Mouse (Mus musculus): ENCODE measurements at regions not wholly inside any gene's neighbourhood (a gene's known extent, or its start where the extent isn't known, plus 50 kb on each side); places are given as distances from the start of the nearest gene placed in this dataset.
A peak's percentile ranks its signal among the peaks of the same experiment; 100 is the strongest.

DNA sequence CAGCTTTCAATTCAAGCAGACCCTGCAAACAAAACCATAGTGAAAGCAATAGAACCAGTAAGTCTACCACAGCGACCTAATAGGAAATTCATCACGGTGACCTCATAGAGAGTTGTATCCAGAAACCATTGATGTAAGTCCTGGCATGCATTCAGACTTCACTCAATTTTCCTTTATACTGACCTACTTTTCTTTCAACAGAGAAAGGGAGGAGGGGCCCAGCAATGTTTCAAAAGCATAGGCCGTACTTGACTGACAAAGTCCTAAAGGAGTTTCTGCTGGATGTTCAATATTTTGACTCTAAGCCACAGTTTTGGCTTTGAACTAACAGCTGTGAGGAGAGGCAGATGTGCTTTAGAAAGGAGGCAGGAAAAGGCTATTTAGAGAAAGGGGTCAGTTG is 88.4 kb downstream of the AI593442 start:
- no peak for DNase-seq (ENCODE audit: low read depth, low spot score)

DNA sequence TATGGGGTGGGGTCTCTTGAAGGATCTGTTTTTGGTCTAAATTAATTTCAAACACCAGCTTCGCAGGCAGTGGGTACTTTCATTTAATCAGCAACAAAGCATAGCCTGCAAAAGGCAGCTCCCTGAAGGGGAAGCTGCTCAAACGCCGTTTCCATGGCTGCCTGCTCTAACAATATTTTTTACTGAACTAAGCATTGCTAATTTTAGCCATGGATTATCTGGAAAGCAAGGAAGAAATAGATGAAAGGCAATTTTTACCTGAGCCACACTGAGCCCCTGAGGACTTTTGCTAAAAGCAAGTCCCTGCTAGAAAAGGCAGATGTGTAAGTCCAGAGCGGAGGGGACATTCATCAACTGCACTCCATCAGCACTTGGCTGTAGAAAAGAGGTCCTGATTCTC is 105.5 kb downstream of the AI593442 start:
- DNase-seq (ENCODE audit: low read depth, low spot score) = no peak

DNA sequence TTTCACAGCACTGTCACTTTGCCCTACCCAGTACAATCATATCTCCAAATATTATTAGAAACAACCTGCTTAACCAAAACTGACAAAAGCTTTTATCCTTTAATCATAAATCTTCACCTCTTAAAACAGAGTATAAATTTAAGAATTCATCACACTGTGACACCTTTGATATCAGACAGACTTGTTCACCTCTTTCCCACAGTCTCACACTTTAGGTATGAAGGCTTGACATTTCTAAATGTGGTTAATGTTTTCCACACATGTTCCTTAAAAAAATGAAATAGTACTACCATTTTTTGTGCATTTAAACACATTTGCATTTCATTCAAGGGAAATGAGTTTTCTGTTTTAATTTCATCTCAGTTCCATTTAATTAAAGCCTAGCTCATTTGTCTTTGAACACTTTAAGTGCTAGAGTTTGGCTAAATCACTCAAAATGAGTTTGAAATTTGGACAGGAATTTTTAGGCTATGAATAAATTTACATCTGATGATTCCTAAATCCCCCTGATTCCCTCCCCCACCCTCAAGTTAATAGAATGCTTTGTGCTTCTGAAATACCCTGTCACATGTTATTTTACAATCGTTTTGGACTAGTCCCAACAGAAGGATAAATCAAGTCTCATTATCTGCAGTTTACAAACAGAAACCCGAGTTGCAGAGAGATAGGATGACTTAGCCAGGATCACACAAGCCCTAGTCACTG is 127.9 kb downstream of the AI593442 start:
- DNase-seq (ENCODE audit: low read depth, low spot score) = no peak

DNA sequence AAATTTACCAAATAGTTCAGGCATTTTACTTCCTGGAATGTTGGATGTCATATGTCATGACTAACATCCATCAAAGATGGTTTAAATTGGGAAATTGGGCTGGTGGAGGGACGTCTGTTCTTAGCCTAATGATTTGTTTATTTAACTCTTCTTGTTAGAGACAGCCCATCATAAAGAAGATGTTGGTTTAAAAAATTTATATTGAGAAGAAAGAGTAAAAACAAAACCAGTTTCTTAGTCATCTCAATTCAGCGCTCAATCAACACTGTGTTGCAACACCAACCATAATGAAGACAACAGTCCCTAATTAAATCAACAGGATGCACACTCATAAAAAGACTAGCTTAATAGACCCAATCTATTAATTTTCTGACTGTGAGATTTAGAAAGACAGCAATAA is 133.5 kb downstream of the AI593442 start:
- no peak for DNase-seq (ENCODE audit: low read depth, low spot score)

DNA sequence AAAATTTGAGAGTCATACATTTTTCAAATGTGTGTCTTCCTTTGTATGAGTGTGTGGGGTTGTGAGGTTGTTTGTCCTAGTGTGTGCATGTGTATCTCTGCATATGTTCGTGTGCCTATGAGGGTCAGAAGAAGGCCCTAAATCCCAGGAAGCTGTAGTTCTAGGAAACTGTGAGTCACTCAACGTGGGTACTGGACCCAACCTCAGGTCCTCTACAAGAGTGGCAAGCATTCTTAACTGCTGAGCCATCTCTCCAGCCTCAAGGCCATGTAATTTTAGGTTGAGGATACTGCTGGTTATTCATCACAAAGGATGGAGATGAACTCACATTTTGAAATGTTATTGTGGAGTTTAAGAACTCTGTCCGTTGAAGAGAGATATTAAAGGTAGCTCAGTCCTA is 140.5 kb downstream of the AI593442 start:
- no peak for DNase-seq (ENCODE audit: low read depth, low spot score)

DNA sequence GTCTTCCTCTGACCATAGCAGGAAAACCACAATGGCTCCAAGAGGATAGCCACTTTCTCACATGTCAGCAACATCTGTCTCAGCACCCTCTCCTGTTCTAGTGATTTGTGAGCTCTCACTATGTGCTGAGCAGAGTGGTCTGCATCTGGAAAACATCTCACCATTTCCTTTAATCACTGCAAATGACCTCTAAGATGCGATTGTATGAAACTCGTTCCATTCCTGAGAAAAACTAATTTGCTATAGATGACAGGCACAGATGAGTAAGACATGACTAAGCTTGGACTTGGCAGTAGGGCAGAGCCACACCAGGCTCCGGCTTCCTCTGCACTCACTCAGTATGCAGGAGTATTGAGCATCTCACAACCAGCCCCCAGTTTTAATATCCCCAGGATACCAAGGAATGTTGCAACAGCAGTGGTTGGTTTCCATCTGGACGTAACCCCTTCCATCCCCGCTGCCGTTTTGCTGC is 150.1 kb downstream of the AI593442 start:
- DNase-seq (ENCODE audit: low read depth, low spot score) = no peak

DNA sequence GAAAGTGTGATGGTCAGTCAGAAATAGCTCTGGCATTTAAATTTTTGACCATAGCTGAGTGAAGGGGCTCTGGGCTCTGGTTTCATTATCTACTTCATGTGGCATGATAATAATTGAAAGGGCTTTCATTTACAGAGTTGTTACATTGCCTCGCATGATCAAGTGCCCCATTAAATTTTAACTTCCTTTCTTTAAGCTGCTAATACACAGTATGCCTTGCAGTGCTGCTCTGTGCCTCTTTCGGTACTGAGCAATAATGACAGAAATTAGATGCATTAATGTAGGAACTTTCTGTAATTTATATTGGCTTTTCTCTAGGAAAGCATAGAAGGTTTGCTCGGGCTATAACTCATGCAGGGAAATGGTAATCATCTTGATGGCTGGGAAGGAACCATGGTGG is 179.1 kb downstream of the AI593442 start:
- no peak for DNase-seq (ENCODE audit: low read depth, low spot score)

DNA sequence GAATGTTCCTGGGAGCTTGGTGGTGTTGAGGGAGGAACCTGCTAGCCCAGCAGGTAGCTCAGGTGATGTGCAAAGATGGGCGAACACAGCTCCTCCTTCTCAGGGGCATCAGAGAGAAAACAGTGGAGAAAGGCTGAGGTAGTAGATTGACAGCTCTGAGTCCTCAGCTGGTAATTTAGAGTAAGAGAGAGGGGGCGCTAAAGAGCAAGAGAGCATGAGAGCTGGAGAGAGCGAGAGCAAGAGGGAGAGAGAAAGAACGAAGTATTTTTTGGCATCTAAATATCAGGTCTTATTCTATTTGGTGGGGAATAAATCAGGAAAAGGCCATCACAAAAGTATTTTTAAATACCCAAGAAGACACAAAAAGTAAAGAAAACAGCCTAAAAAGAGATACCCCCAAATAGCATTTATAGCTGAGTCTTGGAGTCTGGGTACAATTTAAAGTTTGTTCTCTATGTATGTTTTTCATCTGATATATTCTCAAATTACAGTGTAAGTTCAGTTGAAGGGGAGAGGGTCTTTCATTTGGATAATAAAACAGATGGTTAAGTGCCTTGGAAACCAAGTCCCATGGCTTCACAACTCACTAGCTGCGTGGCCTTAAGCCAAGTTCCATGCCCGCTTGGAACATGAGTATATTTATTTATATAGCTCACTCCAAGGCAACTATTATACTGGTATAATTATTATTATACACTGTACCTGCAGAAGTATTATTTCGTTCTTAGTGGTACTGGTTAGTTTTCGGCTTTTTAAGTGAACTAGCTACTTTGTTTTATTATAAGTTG is 183.9 kb downstream of the AI593442 start:
- peak; percentile 45 for DNase-seq (ENCODE audit: low read depth, low spot score)

DNA sequence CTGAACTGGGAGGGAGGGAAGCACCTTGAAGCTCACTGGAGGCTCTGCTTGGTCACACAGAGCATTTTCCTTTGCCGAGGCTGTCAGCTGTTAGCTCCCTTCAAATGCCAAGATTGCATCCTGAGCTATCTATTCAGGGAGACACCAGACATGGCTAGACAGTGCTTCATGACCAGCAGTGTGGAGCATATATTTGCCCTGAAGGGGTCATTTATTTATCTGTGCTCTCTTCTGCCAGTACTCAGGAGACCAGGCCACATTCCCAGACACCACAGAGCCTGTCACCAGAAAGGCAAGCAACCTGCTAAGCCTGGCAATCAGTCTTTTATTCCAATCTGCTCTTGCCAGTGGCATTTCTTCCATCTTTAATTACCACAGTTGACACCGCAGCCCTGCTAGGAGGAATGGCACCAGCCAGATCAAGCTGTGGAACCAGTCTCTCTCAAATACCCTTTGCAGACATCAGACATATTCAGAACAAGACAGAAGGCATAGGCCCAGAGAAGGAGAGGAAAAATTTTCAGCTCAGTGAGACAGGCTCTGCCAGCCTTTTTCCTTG is 186.6 kb downstream of the AI593442 start:
- no peak for DNase-seq (ENCODE audit: low read depth, low spot score)

DNA sequence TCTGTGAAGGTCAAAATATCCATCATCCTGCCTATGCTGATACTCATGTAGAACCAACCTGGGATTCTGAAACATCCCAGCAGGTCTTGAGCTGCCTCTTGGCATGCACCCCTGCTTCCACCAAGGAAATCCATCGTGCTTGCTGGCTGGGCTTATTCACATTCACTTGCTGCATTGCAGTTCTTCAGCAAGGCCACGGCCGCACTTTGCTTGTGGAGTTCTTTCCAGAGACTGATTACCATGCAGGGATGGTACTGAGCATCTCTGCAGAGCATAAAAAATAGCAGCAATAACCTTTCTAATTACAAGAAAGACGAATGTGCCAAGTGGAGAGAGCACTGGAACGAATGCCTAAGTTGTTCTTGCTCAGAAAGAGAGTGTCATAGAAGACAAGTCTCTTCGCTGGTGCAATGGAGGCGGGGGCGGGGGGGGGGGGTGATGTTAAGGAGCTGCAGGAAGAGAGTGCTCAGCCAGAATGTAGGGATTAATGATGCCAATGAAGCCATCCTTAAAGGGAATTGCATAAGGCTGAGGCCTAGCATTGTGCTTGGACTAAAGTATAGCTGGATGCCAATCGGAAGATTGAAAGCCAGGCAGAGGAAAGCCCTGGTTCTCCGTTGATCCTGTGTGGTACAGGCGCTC is 205.9 kb downstream of the AI593442 start:
- DNase-seq (ENCODE audit: low read depth, low spot score) = no peak

DNA sequence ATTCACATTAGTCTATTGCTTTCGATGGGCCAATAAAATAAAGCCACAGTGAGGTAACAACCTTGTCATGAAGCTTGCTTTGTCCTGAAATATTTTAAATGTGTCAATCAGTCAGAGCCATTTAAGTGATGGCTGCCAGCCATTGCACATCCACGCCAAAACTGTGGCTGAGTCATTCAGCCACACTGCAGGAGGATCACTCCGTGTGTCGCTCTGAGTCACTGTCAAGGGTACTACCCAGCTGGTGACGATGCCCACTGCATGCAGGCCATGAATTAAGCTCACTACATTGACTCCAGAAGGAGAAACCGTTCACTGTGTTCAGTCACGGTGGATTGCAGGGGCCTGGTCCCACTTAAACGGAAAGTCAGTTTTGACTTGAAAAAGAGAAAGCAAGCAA is 206.7 kb downstream of the AI593442 start:
- DNase-seq (ENCODE audit: low read depth, low spot score) = no peak

DNA sequence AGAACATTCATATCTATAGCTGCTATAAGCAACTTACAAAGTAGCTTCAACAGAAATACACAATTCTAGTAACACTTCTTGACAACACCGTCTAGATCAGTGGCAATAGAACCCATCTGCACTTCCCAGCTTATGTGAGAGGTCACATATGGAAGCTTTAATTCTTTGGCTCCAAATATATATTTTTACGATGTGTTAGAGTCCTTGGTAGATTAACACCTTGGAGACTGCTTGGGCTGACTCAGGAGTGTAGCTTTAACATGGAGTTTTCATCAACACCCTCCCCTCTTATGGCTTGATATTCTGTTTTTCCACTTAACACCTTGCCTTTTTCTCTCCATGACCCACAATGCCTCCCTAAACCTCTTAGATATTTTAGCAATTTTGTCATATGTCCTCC is 221.1 kb downstream of the AI593442 start:
- no peak for DNase-seq (ENCODE audit: low read depth, low spot score)

DNA sequence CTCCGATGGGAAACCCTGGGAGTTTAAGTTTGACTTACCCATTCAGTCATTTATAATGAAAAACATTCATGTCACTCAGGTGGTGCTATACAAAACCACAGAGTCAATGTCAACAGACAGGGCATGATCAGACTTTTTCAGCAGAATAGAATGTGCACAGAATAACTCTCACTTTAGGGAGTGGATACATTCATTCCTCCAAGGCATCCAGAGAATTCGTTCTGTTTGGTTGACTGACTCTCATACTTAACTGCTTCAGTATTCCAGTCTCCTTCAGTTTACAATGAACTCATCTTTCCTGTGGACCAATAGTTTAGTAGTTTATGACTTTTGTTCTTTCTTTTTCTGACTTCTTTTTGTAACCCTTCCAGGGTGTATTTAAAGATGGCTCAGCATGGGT is 225.1 kb downstream of the AI593442 start:
- DNase-seq (ENCODE audit: low read depth, low spot score) = no peak

DNA sequence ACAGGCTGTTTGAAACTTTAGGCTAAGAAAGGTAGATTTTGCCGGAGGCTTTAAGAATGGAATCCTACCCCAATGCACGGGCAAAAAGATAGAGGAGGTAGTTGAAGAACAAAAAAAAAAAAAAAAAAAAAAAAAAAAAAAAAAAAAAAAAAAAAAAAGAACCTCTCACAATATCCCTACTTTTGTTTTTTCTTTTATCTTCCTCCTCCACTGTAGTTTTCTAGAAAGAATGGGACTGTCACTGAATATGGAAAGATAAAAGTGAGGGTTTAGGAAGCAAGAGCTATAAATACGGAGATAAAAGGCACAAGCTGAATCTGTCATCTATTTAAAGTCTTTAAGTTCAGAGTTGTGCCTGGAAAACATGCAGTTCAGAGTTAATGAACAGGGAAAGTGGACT is 227.8 kb downstream of the AI593442 start:
- DNase-seq (ENCODE audit: low read depth, low spot score) = no peak

DNA sequence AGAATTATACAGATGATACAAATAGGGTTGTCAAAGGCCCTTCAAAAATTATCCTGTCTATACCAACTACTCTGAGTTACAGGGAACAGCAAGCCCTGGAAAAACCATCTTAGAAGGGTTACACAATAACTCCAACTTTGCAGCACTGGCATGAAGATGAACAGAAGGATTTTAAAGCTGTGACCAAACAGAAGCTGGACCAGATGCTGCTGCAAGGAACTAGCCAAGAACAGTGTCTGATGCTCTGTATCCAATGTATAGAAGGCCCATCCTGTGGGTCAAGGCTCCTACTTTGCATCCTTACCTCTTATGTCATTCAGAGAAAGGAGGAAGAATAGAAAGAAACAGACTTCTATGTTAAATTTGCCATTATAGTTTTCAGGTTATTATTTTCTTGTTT is 231.3 kb downstream of the AI593442 start:
- DNase-seq (ENCODE audit: low read depth, low spot score) = no peak

DNA sequence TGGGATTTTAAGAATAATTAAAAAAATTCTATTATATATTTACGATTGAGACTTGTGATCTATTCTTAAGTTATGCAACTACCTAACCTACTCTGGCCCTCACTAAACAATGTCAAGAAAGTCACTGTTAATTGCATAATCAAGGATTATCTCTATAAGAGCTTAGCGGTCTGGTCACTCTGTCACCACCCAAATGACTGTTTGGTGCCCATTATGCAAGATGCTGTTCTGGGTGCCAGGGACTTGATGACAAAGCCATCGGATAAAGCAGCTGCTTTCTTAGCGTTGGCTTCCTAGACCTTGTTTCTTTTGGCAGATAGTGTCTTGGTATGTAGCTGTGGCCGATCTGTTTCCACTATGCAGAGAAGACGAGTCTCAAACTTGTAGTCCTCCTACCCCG is 236.4 kb downstream of the AI593442 start:
- DNase-seq (ENCODE audit: low read depth, low spot score) = no peak

DNA sequence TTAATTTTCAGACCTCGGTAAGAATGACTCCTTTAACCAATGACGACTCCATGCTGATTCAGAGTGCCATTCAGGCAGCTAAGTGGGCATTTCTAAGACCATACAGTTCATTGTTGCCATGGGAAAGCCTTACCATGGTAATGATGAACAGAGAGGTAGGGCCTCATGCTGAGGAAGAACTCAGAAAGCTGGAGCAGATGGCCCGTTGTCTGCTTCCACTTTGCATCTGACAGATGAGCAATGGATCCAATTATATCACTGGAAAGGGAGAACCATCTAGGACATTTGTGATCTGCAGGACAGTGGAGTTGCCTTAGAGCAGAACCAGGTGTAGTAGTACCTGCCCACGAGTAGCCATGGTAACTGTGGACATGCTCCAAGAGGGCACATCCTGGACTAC is 245.4 kb downstream of the AI593442 start:
- no peak for DNase-seq (ENCODE audit: low read depth, low spot score)

DNA sequence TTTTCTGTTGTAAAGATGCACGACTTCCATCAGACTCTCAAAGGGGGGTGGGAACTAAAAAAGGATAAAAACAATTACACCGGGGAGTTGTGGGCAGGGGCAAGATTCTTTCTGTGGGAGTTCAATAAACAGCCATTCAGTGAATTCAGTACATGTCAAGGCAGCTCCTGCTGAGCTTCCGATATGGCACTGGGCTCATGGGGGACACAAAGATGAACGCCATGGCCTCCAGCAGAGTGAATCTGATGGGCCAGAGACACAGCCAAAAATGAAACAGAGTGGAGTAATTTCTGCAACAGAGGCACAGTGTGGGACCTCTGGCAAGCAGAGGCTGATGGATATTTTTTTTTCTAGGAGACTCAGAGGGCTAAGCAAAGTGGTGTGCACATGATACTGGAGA is 254.2 kb downstream of the AI593442 start:
- no peak for DNase-seq (ENCODE audit: low read depth, low spot score)

DNA sequence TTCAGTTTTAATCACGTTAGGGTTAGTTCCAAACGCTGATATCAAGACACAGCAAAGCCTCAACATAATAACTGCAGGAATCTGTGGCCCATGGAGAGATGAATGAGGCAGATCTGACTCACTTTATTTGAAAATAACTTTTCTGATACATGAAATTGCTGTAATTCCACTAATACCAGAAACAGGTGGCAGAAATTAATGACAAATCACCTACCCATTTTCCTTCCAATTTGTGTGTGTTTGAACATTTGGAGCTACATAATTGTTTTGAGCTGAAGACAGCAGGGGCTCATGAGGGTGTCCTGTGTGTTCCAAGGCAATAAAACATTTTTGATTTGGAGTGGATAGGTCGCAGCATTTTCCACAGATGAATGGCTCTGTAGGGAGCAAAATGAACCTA is 254.2 kb upstream of the Zc3h12c start:
- DNase-seq (ENCODE audit: low read depth, low spot score) = no peak

DNA sequence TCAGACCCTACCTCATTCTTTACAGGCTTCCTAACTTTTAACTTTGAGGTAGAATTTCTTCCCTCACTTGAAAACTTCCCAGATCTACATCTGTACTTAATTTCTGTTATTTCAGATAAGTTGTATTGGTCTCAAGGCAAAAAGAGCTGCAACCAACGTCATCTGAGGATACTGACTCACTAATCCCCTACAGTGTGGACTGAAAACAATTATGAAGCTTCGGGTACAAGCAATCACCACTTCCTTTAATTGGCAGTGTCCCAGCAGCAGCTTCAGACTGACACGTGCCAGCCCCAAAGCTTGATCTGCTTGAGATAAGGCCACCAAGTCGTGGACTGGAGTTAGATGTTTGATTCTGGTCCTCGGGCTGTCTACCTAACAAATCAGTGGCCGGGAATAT is 247.3 kb upstream of the Zc3h12c start:
- no peak for DNase-seq (ENCODE audit: low read depth, low spot score)

DNA sequence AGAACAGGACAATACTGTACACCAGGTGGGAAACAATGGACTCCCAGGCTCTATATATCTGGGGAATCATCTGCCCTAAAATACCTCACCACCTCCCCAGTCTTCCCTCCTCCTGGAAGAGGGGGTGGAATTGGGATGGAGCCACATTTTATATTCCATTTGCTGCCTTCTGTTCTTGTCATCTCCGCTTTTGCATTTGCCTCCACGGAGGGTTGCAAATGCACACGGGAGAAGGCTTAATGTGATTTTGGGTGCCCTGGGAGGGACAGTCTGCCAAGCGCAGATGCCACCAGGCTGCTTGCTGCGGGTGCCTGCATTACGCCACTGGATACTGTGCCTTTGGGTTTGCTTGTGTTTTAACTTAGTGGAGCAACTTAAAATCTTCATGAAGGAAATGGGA is 239.5 kb upstream of the Zc3h12c start:
- DNase-seq (ENCODE audit: low read depth, low spot score) = no peak

DNA sequence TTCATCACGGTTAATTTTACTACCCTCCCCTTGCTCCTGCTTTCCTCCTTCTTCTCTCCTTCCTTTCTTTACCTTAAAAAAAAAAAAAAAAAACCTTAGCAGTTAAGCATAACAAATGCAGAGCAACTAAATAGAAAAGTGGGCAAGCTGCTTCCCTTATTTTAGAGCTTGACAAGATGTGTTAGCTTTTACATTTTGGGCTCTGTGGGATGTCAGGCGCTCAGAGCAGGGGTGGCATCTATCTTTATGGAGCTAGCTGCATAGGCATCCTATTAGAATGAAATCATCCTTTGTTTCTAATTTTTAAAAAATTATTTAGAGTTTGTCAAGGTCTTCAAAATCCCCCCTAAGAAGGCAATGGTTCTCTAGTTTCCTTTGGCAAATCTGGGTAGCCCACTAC is 234.1 kb upstream of the Zc3h12c start:
- DNase-seq (ENCODE audit: low read depth, low spot score) = no peak

DNA sequence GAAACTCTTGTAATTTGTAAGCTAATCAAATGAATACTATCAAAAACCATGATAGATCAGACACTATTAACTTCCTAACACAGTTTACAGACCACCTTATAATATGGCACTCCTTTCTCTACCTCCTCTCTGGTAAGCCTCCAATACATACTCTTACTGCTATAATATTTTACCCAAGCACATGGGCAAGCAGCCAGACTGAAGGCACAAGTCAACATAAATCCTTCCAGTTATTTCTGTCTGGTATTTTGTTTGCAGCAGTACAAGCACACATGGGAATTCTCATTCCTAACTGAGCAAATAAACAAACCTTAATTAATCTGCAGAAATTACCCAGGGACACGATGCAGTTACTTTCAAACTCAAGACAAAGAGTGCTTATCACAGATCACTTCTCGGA is 210.7 kb upstream of the Zc3h12c start:
- DNase-seq (ENCODE audit: low read depth, low spot score) = no peak

Data from ZHBTc4 (cell line).